Mouse (Mus musculus): ENCODE data around the gene Crk. TPM values are rescaled to one million over a fixed set of nuclear protein-coding genes. Genes with fewer than 3 reads are reported as not detected.
"Not testable (repeated sequence)": the region's sequence is repeated elsewhere in the genome, so short reads cannot be mapped to it uniquely, and the experiment has no call there.

Gene Crk
- polyA plus RNA-seq, 1 experiment from 2014 or later = 137 TPM

DNA sequence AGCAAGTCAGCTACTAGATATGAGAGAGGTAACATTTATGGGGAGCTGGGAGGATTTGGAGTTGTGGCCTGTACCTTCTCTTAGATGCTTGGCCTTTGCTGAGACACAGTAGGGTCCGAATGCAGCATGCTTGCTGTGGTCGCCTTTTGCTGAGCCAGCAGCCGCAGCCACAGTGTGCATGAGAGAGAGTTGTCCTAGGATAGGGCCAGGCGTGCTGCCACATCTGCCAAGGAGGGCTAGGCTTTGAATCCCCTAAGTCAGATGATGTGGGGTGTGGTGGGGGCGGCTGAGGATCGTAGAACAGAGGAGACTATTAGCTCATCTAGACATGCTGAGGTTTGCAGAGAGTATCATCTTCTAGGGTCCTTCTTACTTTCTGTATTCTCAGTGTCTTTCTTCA lies 23.7 kb downstream of the Crk start:
- no peak for ATAC-seq (ENCODE audit: low FRiP score, low read depth)
- Histone ChIP-seq H3K9me3 (no peaks in the 10 kb centered on the region), H3K27ac (no peak overlapping the region), H3K4me2 (replicated peaks) (no peak overlapping the region), H3K36me3 (peaks cover 62% of the 10 kb centered on the region), H3K4me1 (no peaks in the 10 kb centered on the region), H3K27me3 (replicated peaks) (no peaks in the 10 kb centered on the region), H3K4me3 (no peak overlapping the region), H3K9ac (no peak overlapping the region)
- WGBS = 93% methylated on average over 6 of the region's 6 CpGs

DNA sequence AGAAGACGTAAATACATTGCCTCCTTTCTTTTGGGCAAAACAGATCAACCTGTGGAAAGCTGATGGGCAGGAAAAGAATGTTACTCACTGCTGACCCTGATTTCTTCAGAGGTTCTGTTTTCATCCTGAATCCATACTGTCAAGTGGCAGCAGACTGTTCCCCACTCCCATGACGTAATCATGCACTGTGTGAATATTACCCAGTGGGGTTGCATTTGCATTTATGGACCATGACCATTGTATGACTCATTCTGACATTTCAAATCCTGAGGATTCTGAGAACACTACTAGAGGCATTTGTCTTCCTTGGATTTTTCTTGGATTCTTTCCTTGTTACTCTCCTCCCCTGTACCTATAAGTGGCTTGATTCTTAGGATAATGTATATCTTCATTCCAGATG lies 24.7 kb downstream of the Crk start:
- H3K27me3 ChIP-seq (replicated peaks) = no peaks in the 10 kb centered on the region
- no peaks in the 10 kb centered on the region for H3K4me1 ChIP-seq
- no peak overlapping the region for H3K4me2 ChIP-seq (replicated peaks)
- ATAC-seq (ENCODE audit: low FRiP score, low read depth) = no peak
- no peaks in the 10 kb centered on the region for H3K9me3 ChIP-seq
- H3K36me3 ChIP-seq = peaks cover 54% of the 10 kb centered on the region
- H3K4me3 ChIP-seq = no peak overlapping the region
- H3K9ac ChIP-seq = no peak overlapping the region
- WGBS = 94% methylated on average over 2 of the region's 2 CpGs
- H3K27ac ChIP-seq = no peak overlapping the region

DNA sequence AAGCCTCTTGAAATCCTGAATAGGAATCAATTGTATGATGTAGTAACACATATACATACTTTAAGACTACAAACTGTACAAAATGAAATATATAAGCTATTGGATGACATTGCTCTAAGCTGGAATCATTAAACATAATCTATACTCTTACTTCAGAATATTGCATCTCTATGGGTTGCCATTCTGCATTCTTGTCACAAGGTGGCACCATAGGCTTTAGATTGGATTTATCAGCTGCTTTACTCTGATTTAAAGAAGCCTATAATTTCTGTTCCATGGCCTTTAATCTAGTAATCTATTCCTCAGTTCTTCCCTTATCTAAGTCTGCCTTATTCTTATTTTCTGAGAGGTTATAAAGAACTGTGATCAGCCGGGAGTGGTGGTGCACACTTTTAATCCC lies 34.9 kb downstream of the Crk start:
- Histone ChIP-seq H3K4me3 (no peak overlapping the region), H3K27me3 (replicated peaks) (no peaks in the 10 kb centered on the region), H3K4me2 (replicated peaks) (no peak overlapping the region), H3K9me3 (no peaks in the 10 kb centered on the region), H3K9ac (no peak overlapping the region), H3K27ac (no peak overlapping the region), H3K36me3 (no peaks in the 10 kb centered on the region), H3K4me1 (no peaks in the 10 kb centered on the region)
- ATAC-seq (ENCODE audit: low FRiP score, low read depth) = no peak
- WGBS = 90% methylated on average over 1 of the region's 1 CpGs

DNA sequence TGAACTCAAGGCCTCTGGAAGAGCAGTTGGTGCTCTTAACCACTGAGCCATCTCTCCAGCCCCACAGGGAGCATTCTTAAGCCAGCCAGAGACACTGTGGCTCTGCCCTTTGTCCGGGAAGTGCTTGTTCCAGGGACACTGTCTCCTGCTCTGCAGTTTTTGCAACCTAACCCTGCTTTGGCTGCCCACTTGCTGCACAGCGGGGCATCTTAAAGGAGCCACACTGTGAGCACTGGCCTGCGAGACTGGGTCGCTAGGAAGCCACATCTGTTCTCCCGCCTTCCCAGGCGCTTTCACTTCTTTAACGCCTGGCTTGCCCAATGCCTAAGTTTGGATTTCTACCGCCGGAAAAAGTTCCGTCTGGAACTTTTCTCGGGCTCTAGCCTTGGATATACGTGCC lies 36.5 kb downstream of the Crk start:
- no peaks in the 10 kb centered on the region for H3K27me3 ChIP-seq (replicated peaks)
- H3K9ac ChIP-seq = no peak overlapping the region
- no peak overlapping the region for H3K27ac ChIP-seq
- no peaks in the 10 kb centered on the region for H3K9me3 ChIP-seq
- WGBS = 25% methylated on average over 12 of the region's 12 CpGs
- no peaks in the 10 kb centered on the region for H3K36me3 ChIP-seq
- H3K4me3 ChIP-seq = no peak overlapping the region
- H3K4me2 ChIP-seq (replicated peaks) = 0 out of 2 replicates have a peak overlapping the region, but pooled peaks have one; percentile 2
- no peak for ATAC-seq (ENCODE audit: low FRiP score, low read depth)
- no peaks in the 10 kb centered on the region for H3K4me1 ChIP-seq

DNA sequence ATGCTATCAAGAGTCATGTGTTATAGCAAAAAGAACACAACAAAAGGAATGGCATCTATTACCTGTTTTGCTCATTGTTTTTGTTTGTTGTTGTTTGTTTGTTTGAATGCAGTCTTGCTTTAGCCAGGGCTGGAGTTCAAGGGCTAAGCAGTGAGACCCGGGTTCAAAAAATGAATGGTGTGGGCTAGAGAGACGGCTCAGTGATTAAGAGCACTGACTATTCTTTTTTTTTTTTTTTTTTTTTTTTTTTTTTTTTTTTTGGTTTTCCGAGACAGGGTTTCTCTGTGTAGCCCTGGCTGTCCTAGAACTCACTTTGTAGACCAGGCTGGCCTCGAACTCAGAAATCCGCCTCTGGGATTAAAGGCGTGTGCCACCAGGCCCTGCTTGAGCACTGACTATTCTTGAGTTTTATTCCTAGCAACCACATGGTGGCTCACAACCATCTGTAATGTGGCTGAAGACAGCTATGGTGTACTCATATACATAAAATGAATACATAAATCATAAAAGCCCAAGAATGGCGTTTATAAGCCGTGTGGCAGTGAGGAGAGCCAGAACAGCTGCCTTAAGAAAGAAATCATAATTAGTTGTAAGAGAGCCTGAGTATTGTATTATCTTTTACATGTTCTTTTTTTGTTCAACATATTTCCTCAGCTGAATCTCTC lies 37.7 kb downstream of the Crk start:
- Histone ChIP-seq H3K4me1 (no peaks in the 10 kb centered on the region), H3K4me3 (no peak overlapping the region), H3K36me3 (no peaks in the 10 kb centered on the region), H3K9ac (no peak overlapping the region), H3K9me3 (no peaks in the 10 kb centered on the region), H3K4me2 (replicated peaks) (no peak overlapping the region), H3K27ac (no peak overlapping the region), H3K27me3 (replicated peaks) (no peaks in the 10 kb centered on the region)
- 89% methylated on average over 8 of the region's 8 CpGs for WGBS
- no peak for ATAC-seq (ENCODE audit: low FRiP score, low read depth)

DNA sequence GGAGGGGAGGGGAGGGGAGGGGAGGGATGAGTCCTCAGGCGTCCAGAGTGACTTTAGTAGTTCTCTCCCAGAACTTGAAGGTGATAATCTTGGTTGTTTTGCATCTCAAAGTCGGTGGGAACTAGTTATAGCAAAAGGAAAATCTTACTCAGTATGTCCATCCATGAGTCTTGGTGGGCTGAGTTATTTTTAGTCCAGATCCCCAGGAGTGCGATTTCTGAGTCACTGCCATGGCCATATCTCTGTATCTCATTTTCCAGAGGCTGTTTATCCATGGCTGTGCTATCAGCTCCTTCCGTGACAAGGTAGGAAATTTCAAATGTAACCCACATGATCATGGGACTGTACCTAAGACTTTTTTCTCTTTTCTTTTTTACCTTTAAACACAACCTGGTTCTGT lies 43.3 kb downstream of the Crk start:
- Histone ChIP-seq H3K4me3 (no peak overlapping the region), H3K27me3 (replicated peaks) (no peaks in the 10 kb centered on the region), H3K9ac (no peak overlapping the region), H3K27ac (no peak overlapping the region), H3K36me3 (no peaks in the 10 kb centered on the region), H3K4me2 (replicated peaks) (no peak overlapping the region), H3K9me3 (no peaks in the 10 kb centered on the region), H3K4me1 (no peaks in the 10 kb centered on the region)
- 67% methylated on average over 4 of the region's 4 CpGs for WGBS
- no peak for ATAC-seq (ENCODE audit: low FRiP score, low read depth)

DNA sequence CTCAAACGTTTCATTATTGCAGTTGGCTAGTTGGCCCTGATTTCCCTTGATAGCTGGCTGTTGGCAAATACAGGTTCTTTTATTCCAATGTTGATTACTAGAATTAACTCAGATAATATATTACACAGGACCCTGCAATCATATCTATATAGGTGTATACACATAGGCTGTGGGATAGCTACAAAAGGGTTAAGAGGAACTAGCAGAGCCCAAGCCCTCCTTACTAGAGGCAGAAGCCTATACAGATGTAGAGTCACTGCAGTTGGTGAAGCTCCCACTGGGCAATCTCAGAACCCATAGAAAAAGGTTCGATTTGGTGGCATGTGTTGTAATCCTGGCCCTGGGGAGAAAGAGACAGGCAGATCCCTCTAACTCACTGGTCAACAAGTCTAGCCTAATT lies 48.1 kb downstream of the Crk start:
- Histone ChIP-seq H3K4me1 (no peaks in the 10 kb centered on the region; the same call in 1 of the 2 replicates), H3K4me2 (replicated peaks) (no peak overlapping the region), H3K9me3 (no peaks in the 10 kb centered on the region), H3K36me3 (no peaks in the 10 kb centered on the region), H3K4me3 (no peak overlapping the region), H3K27me3 (replicated peaks) (no peaks in the 10 kb centered on the region), H3K9ac (no peak overlapping the region), H3K27ac (no peak overlapping the region)
- WGBS = 78% methylated on average over 2 of the region's 2 CpGs
- ATAC-seq (ENCODE audit: low FRiP score, low read depth) = no peak

DNA sequence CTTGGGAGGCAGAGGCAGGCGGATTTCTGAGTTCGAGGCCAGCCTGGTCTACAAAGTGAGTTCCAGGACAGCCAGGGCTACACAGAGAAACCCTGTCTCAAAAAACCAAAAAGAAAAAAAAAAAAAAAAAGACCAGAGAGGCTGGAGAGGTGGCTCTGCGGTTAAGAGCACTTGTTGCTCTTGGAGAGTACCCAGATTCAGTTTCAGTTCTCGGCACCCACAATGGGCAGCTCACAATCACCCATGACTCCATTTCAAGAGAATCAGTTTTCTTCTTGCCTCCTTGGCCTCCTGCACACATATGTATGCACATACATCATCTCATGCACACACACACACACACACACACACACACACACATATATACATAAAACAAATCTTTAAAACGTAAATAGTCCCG lies 48.6 kb downstream of the Crk start:
- H3K36me3 ChIP-seq; ATAC-seq (ENCODE audit: low FRiP score, low read depth); H3K4me1 ChIP-seq; H3K27ac ChIP-seq; H3K9ac ChIP-seq; H3K4me2 ChIP-seq (replicated peaks); H3K27me3 ChIP-seq (replicated peaks); H3K4me3 ChIP-seq; H3K9me3 ChIP-seq: not testable (repeated sequence)
- WGBS = 89% methylated on average over 6 of the region's 6 CpGs

DNA sequence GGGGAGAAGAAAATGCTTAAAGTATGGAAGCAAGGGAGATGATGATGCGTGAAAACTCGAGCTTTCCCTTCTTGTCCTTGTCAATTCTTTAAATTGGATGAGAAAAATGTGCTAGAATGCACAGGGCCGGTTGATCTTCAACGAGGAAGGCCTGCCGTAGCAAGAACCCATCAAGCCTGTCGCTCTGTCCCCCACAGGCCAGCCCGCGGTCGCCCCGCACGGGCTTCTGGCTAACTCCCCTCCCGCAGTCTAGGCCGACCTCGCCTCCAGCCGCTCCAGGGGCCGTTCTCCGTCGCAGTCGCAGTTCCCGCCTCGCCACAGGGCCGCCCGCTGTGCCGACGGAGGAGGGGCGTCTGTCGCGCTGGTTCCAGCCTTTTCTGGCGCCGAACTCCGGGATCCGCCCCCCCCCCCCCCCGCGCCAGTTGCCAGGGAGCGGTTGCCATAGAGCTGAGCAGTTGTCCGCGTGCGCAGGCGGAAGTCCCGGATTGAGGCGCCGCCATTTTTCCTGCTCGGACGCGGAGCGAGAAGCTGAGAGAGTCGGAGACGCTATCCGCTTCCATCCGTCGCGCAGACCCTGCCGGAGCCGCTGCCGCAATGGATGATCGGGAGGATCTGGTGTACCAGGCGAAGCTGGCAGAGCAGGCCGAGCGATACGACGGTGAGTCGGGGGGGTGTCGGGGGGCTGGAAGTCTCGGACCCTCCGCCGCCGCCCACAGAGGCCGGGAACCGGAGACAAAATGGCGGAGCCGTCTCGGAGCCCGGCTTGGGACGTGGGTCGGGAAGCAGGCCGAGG lies 53.6 kb downstream of the Crk start, which contains the start of gene Ywhae:
Gene Ywhae (plus strand): TSS at position 436 of the 793 bp plus-strand sequence.
- H3K27me3 ChIP-seq (replicated peaks) = no peaks in the 10 kb centered on the region
- WGBS = under 1% methylated on average over 75 of the region's 76 CpGs
- peaks cover 25% of the 10 kb centered on the region for H3K4me1 ChIP-seq
- peak within 1 kb of the TSS; percentile 99 for H3K27ac ChIP-seq
- H3K9ac ChIP-seq = peak within 1 kb of the TSS; percentile 98
- peak within 1 kb of the TSS; percentile 94 for H3K4me3 ChIP-seq
- H3K36me3 ChIP-seq = no peaks in the 10 kb centered on the region
- peak; percentile 96 for ATAC-seq (ENCODE audit: low FRiP score, low read depth)
- H3K4me2 ChIP-seq (replicated peaks) = peak within 1 kb of the TSS; percentile 74
- no peaks in the 10 kb centered on the region for H3K9me3 ChIP-seq

DNA sequence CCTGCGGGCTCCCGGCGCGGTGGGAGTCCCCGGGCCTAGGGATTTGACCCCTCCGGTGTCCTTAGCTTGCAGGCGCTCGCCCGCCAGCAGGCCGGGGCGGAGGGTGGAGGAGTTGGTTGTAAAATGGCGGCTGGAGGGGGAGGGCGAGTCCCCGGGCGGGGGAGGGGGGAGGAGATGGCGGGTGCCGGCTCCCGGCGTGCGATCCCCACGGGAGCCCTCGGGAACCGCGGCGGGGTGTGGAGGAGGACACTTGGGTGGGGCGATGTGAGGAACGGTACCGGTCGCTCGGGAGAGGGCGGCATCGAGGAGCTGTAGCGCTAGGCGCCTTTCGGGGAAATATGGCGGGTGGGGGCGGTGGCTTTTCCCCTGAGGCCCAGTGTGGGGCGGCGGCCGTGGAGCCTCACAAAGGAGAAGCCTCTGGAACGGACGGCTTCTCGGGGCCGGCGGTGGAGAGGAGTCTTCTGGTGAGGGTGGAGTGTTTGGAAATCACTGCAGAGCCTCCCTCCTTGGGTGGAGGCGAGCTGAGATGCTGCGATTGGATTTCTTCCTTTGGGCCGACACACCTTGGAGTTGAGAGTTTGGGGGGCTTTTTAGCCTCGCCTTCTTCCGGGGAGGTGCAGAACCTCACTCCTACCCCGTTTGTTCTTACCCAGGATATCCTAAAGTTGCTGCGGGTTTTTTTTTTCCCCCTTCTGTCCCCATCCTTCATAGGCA lies 54.3 kb downstream of the Crk start:
- H3K36me3 ChIP-seq = peaks cover 5% of the 10 kb centered on the region
- ATAC-seq (ENCODE audit: low FRiP score, low read depth) = peak; percentile 78
- peak overlapping the region; percentile 74 for H3K4me2 ChIP-seq (replicated peaks)
- peak overlapping the region; percentile 94 for H3K4me3 ChIP-seq
- H3K9me3 ChIP-seq = no peaks in the 10 kb centered on the region
- under 1% methylated on average over 51 of the region's 52 CpGs for WGBS
- peak overlapping the region; percentile 98 for H3K9ac ChIP-seq
- H3K27ac ChIP-seq = peak overlapping the region; percentile 99
- peaks cover 25% of the 10 kb centered on the region for H3K4me1 ChIP-seq
- H3K27me3 ChIP-seq (replicated peaks) = no peaks in the 10 kb centered on the region

DNA sequence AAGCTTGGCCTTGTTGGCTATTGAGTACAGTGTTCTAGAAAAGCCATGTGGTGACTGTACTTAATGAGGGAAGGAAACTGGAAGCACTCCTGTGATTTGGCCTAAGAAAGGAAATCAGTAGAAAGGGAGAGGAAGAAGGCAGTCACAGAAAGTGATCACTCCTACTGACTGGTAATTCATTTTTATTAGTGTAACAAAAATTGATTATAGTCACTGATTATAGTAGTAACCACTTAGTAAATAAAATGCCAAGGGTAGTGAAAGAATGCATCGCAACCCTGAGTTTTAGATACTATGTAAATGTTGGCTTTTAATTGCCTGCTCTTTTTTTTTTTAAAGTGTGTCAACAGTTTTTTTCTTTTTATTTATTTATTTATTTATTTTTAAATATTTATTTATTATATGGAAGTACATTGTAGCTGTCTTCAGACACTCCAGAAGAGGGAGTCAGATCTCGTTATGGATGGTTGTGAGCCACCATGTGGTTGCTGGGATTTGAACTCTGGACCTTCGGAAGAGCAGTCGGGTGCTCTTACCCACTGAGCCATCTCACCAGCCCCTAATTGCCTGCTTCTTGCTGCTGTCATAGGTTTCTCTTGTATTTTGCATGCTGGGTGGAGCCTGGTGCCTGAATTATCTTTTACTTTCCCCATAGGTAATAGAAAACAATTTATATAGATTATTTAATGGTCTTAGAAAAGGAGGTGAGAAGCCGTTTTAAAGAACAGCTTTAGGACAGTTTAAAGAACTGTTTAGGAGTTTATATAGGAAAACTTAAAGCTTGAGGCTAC lies 56.6 kb downstream of the Crk start:
- no peaks in the 10 kb centered on the region for H3K27me3 ChIP-seq (replicated peaks)
- H3K4me1 ChIP-seq = peaks cover 25% of the 10 kb centered on the region
- WGBS = 81% methylated on average over 5 of the region's 5 CpGs
- no peak overlapping the region for H3K4me3 ChIP-seq
- no peak overlapping the region for H3K27ac ChIP-seq
- H3K36me3 ChIP-seq = peaks cover 12% of the 10 kb centered on the region
- H3K4me2 ChIP-seq (replicated peaks) = peak overlapping the region; percentile 74
- no peak for ATAC-seq (ENCODE audit: low FRiP score, low read depth)
- H3K9me3 ChIP-seq = no peaks in the 10 kb centered on the region
- H3K9ac ChIP-seq = 0 out of 2 replicates have a peak overlapping the region, but pooled peaks have one; percentile 33
